Mouse (Mus musculus) kidney, adult 2 months (tissue): ENCODE results near the gene Nkd1. TPM values are rescaled to one million over a fixed set of nuclear protein-coding genes. Genes with fewer than 3 reads are reported as not detected.
A peak's percentile ranks its signal among the peaks of the same experiment; 100 is the strongest.

Source experiments
- DNase-seq: peaks from one replicate; pipeline ENCODE4 v3.0.0; 2021
- H3K27ac ChIP-seq: fragments of 200-500 bp; 2 replicates; pipeline ENCODE4 v1.5.1; 2012; ENCODE audit warnings: low read depth, low read length, control low read depth, inconsistent platforms; ENCODE audit not compliant: insufficient read depth
- H3K27me3 ChIP-seq: fragments of 200-500 bp; replicated peaks from 2 replicates; pipeline ENCODE4 v1.6.1; 2012; ENCODE audit warnings: mild to moderate bottlenecking, moderate library complexity, low read length, inconsistent platforms; ENCODE audit not compliant: control insufficient read depth, insufficient read depth
- H3K36me3 ChIP-seq: fragments of 200-500 bp; 2 replicates; pipeline ENCODE4 v1.6.1; 2012; ENCODE audit warnings: mild to moderate bottlenecking, moderate library complexity, low read length, inconsistent platforms; ENCODE audit not compliant: control insufficient read depth, insufficient read depth
- H3K4me1 ChIP-seq: fragments of 200-500 bp; 2 replicates; pipeline ENCODE4 v1.6.1; 2011; ENCODE audit warnings: low read length; ENCODE audit not compliant: control insufficient read depth, insufficient read depth
- H3K4me3 ChIP-seq: fragments of 200-500 bp; 2 replicates; pipeline ENCODE4 v1.5.1; 2011; ENCODE audit warnings: mild to moderate bottlenecking, low read depth, low read length, control low read depth; ENCODE audit not compliant: insufficient read depth
- CTCF ChIP-seq: fragments of 200-500 bp; conservative IDR thresholded peaks from 2 replicates; pipeline ENCODE4 v1.5.1; 2011; ENCODE audit warnings: low read depth, mild to moderate bottlenecking, control low read depth, low read length, moderate library complexity, mixed read lengths; ENCODE audit not compliant: insufficient read depth, insufficient read length
- POLR2A ChIP-seq: fragments of 200-500 bp; IDR thresholded peaks from one replicate; pipeline ENCODE4 v1.6.1; 2011; ENCODE audit warnings: low read depth, low read length, control low read depth
- WGBS: fragments of 180-500 bp; shearing (Covaris S2); methylation state at CpG from one replicate; pipeline ENCODE4 v1.1.7; 2018; 5-methylcytosine and 5-hydroxymethylcytosine counted together
- polyA plus RNA-seq: library from polyadenylated mRNA; depleted of rRNA; stranded (reverse); fragments of >200 nt; gene quantifications from 2 replicates; pipeline ENCODE4 v1.2.3, GENCODE M21; 2012

The Nkd1 gene
- polyA plus RNA-seq, 1 experiment = 8.6 TPM

DNA sequence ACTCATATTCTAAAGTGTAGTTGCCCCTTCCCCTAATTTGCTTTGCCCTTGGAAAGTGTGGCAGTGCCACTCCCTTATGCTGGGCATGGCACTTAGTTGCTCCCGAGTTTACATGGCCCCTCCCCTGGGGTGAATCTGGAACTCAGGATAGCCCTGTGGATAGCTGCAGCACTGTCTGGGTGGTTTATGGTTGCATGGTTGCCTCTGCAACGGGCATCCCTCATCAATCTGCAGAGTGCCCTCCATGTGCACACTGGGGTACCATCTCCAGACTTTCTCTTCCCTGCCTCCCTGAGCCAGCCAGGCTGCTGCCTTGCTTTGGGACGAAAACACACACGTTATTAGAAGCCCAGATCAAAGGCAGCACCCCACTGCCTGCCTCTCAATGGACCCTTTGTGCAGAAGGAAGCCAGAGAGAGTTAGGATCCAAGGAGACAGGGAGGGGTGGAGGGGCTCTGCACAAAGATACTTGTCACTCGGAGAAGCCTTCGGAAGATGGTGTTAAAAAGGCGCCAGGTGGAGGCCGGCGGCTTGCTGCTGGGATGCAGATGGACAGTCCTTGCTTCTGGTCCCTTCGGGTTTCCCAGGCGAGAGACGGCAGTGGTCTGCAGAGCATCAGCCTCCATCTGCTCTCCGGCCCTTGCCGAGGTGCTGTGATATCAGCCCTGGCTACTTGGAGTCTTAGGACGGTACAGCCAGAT is 8.9 kb upstream of the Nkd1 start:
- no peaks in the 10 kb centered on the region for H3K4me1 ChIP-seq
- WGBS = 10% methylated on average over 15 of the region's 15 CpGs
- no peak for DNase-seq
- H3K27me3 ChIP-seq = no peaks in the 10 kb centered on the region
- no peak for TF ChIP-seq POLR2A
- TF ChIP-seq CTCF = no peak
- H3K27ac ChIP-seq = no peak overlapping the region
- no peaks in the 10 kb centered on the region for H3K36me3 ChIP-seq
- no peak overlapping the region for H3K4me3 ChIP-seq

DNA sequence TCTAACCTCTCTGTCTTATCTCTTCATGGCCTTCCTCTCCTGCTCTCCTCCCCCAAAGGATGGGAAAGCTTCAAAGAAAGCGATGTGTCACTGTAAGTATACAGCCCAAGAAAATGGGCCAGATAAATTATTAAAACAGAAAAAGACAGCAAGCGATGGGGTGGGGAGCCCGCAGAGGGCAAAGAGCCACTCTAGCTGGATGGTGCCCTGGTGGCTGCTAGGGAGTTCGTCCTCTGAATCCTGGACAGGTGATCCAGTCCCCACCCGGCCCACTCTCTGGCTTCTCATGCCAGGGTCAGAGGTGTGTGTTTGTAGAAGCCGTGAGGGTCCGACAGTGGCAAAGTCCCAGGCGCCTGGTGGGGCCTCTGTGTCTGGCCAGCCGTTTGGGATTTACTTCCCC is 3.1 kb upstream of the Nkd1 start:
- no peak overlapping the region for H3K27ac ChIP-seq
- no peaks in the 10 kb centered on the region for H3K36me3 ChIP-seq
- TF ChIP-seq CTCF (no peak), POLR2A (no peak)
- 52% methylated on average over 9 of the region's 9 CpGs for WGBS
- no peaks in the 10 kb centered on the region for H3K4me1 ChIP-seq
- H3K4me3 ChIP-seq = no peak overlapping the region
- H3K27me3 ChIP-seq = 0 out of 2 replicates have a peak, but pooled peaks cover 4% of the 10 kb centered on the region
- DNase-seq = no peak

DNA sequence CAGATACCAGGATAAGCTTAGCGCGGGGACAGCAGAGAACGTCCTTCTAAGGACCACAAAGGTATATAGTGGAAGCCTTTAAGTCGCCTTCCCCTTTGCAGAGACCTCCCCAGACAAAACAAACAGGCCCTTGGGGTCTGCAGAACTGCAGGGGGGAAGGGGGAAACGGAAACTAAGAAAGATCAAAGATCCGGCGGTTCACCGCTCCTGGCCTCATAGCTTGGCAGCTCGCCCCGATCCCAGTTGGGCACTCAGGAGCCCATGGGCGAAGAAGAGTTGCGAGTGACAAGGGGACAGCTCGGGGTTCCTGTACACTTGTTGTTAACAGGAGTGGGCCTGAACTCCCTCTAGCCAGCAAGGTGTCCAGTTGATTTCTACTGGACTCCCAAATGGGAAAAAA is 773 bp upstream of the Nkd1 start:
- Histone ChIP-seq H3K27ac (no peak overlapping the region), H3K4me1 (no peaks in the 10 kb centered on the region), H3K4me3 (no peak overlapping the region), H3K27me3 (0 out of 2 replicates have a peak, but pooled peaks cover 4% of the 10 kb centered on the region), H3K36me3 (no peaks in the 10 kb centered on the region)
- TF ChIP-seq POLR2A = no peak
- TF ChIP-seq CTCF = no peak
- no peak for DNase-seq
- 21% methylated on average over 13 of the region's 13 CpGs for WGBS

DNA sequence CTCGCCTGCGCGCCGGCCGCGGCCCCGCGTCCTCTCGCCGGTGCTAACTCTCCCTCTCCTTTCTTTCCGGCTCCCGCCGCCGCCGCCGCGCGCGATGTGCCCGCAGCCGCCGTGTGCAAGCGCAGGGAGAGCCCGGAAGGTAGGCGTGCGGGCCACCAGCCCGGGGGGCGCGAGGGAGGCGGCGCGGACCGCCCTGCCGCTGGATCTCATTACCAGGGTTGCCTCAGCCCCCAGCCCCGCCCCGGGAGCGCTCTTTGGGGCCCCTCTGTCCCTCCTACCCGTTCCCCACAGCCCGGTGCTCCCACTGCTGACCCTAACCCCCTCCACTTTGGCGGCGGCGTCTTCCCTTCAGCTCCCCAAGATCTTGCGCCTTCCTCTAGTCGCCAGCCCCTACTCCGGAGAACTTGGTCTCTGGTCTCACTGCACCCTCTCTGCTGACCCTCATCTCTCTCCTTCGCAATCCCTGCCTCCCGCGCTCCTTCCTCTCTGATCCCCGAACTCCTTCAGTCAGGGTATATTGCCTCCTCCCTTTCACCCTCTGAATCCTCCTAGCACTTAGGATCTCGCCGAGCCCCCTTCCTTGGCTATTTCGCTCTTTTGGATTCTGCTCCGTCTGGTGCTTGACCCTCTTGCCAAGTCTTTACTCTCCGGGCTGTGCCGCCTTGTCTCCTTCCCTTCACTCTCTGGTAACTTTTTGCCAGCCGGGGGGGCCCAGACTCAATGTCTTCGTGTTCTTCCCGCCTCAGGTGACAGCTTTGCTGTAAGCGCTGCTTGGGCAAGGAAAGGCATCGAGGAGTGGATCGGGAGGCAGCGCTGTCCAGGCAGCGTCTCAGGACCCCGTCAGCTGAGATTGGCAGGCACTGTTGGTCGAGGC is 624 bp downstream of the Nkd1 start:
- no peaks in the 10 kb centered on the region for H3K4me1 ChIP-seq
- no peak overlapping the region for H3K27ac ChIP-seq
- no peaks in the 10 kb centered on the region for H3K36me3 ChIP-seq
- H3K4me3 ChIP-seq = peak overlapping the region; percentile 63
- 0 out of 2 replicates have a peak, but pooled peaks cover 4% of the 10 kb centered on the region for H3K27me3 ChIP-seq
- no peak for TF ChIP-seq CTCF
- TF ChIP-seq POLR2A = no peak
- DNase-seq = no peak
- WGBS = 2% methylated on average over 65 of the region's 65 CpGs

DNA sequence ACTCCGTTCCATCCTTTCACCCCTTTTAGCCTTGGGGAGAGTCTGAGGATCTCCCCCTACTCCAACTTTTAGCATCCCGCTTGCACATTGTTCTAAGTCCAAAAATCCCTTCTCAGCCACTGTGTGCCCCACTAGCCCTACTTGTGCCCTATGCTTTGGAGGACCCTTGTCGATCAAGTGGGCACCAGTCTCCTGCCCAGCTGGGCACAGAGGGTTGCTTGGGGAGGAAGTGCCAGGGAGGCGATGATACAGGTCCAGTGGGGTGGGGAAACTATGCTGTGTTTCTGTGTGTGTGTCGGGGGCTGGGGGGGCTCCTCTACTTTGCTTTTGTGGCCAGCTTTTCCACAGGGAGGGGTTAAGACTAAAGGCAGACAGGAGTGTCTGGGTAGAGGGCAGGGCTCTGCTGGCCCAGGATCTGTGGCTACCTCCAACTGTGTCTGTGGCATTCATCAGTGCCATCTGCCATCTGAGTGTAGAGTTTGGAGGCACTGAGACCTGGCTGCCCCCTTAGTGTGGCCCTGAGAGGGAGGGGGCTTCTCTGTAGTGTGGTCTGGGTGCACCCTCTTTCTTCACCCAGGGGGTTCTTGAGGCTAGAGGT is 1.4 kb downstream of the Nkd1 start:
- H3K27ac ChIP-seq = no peak overlapping the region
- peak overlapping the region; percentile 63 for H3K4me3 ChIP-seq
- TF ChIP-seq POLR2A (no peak), CTCF (no peak)
- DNase-seq = no peak
- 35% methylated on average over 5 of the region's 5 CpGs for WGBS
- 0 out of 2 replicates have a peak, but pooled peaks cover 4% of the 10 kb centered on the region for H3K27me3 ChIP-seq
- no peaks in the 10 kb centered on the region for H3K36me3 ChIP-seq
- H3K4me1 ChIP-seq = no peaks in the 10 kb centered on the region

DNA sequence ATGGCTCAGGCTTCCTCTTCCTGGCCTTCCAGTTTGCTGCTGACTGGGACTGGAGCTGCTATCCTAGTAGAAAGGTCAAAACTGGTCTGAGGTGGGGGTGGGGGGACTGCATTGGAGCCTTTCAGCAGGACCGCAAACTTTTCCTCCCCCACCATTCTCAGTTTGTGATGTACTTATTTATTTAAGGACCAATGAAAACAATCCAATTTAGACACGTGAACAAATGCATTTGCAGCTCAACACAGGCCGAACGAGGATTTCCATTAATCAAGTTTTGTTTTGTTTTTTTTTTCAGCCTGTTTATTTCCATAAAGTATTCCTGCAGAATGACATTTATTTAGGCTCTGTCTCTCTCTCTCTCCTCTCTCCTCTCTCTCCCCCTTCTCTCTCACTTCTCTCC is 2.5 kb downstream of the Nkd1 start:
- 0 out of 2 replicates have a peak, but pooled peaks cover 4% of the 10 kb centered on the region for H3K27me3 ChIP-seq
- DNase-seq = no peak
- H3K36me3 ChIP-seq = no peaks in the 10 kb centered on the region
- TF ChIP-seq CTCF (no peak), POLR2A (no peak)
- no peak overlapping the region for H3K4me3 ChIP-seq
- H3K27ac ChIP-seq = no peak overlapping the region
- 46% methylated on average over 4 of the region's 4 CpGs for WGBS
- H3K4me1 ChIP-seq = no peaks in the 10 kb centered on the region

DNA sequence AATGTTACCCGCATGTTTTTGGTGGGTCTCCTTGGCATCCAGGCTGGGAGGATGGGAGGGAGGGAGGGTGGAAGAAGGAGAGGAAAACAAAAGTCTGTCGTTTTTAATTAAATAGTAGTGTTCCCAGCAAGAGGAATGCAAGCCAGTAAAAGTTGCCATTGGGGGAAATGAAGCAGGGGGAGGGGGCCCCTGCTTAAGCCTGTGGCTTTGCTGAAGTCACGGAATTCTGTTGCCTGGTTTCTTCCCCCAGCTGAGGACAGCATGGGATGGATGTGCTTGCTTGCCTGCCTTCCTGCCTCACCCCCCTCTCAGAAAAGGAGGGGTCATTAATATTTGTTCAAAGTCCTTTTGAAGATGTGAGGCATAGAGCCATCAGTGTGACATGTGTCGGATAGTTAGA is 3.0 kb downstream of the Nkd1 start:
- TF ChIP-seq CTCF = no peak
- no peak for TF ChIP-seq POLR2A
- Histone ChIP-seq H3K27ac (no peak overlapping the region), H3K36me3 (no peaks in the 10 kb centered on the region), H3K27me3 (0 out of 2 replicates have a peak, but pooled peaks cover 4% of the 10 kb centered on the region), H3K4me1 (no peaks in the 10 kb centered on the region), H3K4me3 (no peak overlapping the region)
- WGBS = 53% methylated on average over 4 of the region's 4 CpGs
- no peak for DNase-seq
